Mouse (Mus musculus) neutrophil, adult 59 days (primary cell): ENCODE measurements around the gene Calcrl. TPM values are rescaled to one million over a fixed set of nuclear protein-coding genes. Genes with fewer than 3 reads are reported as not detected.

Experiments used
- total RNA-seq, 2 experiments: library from RNA; stranded (reverse); gene quantifications; 1 replicate in 1 of 2; 2 replicates in 1 of 2; pipeline ENCODE4 v1.2.4; 2023

Calcrl gene
- 10 to 100 TPM; 18.4 to 23.9 TPM for total RNA-seq

GRCm38 (mm10) chr2:84425138-84425537 lies at the start of gene Calcrl:
Gene Calcrl (minus strand): TSS chr2:84425411.

Other genes starting within 250 kb of the Calcrl start
- 1 to 10 TPM; 3.2 to 4.5 TPM for gene Tfpi, start 51.4 kb upstream of the Calcrl start, total RNA-seq
- gene Ctnnd1, start 225.4 kb upstream of the Calcrl start, total RNA-seq, result 10 to 100 TPM; 13.6 to 20.2 TPM
- not detected for gene Btbd18, start 233.7 kb upstream of the Calcrl start, total RNA-seq
- 10 to 100 TPM; 33.9 to 48.3 TPM for gene Selenoh, start 245.4 kb upstream of the Calcrl start, total RNA-seq